Mouse (Mus musculus): Measurements from ENCODE around the gene Lgals8.

DNA sequence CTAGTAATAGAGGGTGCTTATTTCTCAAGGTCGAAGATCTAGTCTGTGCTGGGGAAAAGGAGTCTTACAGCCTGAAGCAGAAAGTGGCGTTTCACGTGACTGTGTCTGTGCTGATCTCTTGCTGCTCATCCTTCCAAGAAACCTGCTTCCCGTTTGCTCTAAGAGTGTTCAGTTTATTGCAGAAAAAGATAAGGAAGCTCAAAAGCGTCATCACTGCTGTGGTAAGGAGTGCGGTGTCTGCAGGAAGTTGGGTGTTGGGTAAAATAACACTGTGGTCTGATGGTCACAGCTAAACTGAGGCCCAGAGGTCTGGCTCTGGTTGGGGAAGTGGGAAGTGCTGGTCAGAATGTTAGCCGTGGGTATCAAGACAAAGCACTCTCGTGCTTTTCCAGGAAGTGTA is 52.7 kb downstream of the Lgals8 start:
- no peak for TF ChIP-seq POLR2A (IDR thresholded peaks at IDR 0.05; ENCODE audit: insufficient read depth, low read depth, low read length)
- no peak for TF ChIP-seq EP300 (IDR thresholded peaks at IDR 0.05; ENCODE audit: insufficient read depth, low read depth, low read length)
